Comparison of ENCODE assay signal across 8 mouse cellular contexts in the genomic region with DNA sequence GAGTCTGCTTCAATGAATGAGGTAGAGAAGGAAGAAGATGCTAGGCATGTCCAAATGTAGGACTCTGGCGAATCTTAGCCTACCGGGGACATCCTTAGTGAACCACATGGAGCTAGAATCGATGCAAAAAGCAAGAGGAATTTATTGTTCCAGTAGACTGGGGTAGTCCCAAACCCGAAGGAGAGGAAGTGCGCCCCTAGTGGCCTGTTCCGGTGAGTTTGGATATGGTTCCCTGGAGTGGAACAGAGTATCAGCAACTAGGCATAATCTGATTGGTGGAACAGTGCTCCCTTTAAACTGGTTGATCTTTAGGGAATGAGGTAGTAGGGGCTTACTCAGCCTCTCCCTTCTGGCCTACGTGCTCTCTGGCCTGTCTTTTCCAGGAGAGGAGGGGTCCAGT.
DNase-seq lines count a peak whose midpoint lies in the region; ATAC-seq and TF ChIP-seq lines count a peak whose summit lies in the region.

No protein-coding gene starts in this region.

- no peak for ATAC-seq in megakaryocyte, adult 5-6 weeks (ENCODE audit: poor library complexity, severe bottlenecking)

- no peak overlapping the region for H3K27ac ChIP-seq in heart, adult 2 months

- H3K4me1 ChIP-seq in heart, adult 2 months (ENCODE audit: control insufficient read depth, insufficient read depth, low read length) = no peaks in the 10 kb centered on the region

- no peak for TF ChIP-seq POLR2A in heart, adult 2 months (IDR thresholded peaks at IDR 0.05; ENCODE audit: insufficient read depth, low read depth, low read length)

- 79% methylated on average over 7 of the region's 7 CpGs for WGBS in heart, adult 2 months

- no peaks in the 10 kb centered on the region for H3K79me2 ChIP-seq in heart, adult 2 months (replicated peaks; ENCODE audit: control insufficient read depth, insufficient read depth, low read length)

- intact Hi-C loops in heart, adult 2 months (cut with DNase I) = no loop called here

- no peak for TF ChIP-seq EP300 in heart, adult 2 months (IDR thresholded peaks at IDR 0.05; ENCODE audit: insufficient read depth, low read depth, low read length)

- no peaks in the 10 kb centered on the region for H3K27me3 ChIP-seq in heart, adult 2 months (ENCODE audit: control insufficient read depth, insufficient read depth, low read length)

- DNase-seq in heart, adult 2 months = no peak
- DNase-seq in heart, adult 8-10 months (ENCODE audit: low spot score) = no peak
- peak; percentile 18 to 19 for DNase-seq in right cerebral cortex, adult 2 months (ENCODE audit: low spot score in 2 of 2)
- no peak for DNase-seq in right cerebral cortex, postnatal 25 days
- peak; percentile 10 to 19 for DNase-seq in cerebellum, postnatal 36 days
- peak; percentile 35 for DNase-seq in retina, embryonic 14.5 days (ENCODE audit: low spot score)
- DNase-seq in heart, adult 9 months (ENCODE audit: low spot score in 2 of 2) = no peak

- no peak overlapping the region for H3K9ac ChIP-seq in heart, adult 2 months (ENCODE audit: low read depth, low read length)

- peak; percentile 39 for TF ChIP-seq CTCF in heart, adult 2 months (IDR thresholded peaks at IDR 0.05)

- no peak overlapping the region for H3K4me3 ChIP-seq in heart, adult 2 months

- H3K36me3 ChIP-seq in heart, adult 2 months (ENCODE audit: control insufficient read depth, insufficient read depth, low read length) = no peaks in the 10 kb centered on the region

Comparison
In these comparisons a context has a peak if more than half of its experiments do, and no peak if none do; other contexts are left out.
1. DNase-seq: peak in right cerebral cortex, adult 2 months (2 of 2), cerebellum, postnatal 36 days (2 of 2) and retina, embryonic 14.5 days (single experiment); none in heart, adult 2 months (0 of 2), heart, adult 8-10 months (single experiment), right cerebral cortex, postnatal 25 days (single experiment) and heart, adult 9 months (0 of 2).